ENCODE assay signal across 25 mouse cellular contexts in genomic region chr7:40786758-40787157, GRCm38 (mm10).
DNase-seq lines count a peak whose midpoint lies in the region; ATAC-seq and TF ChIP-seq lines count a peak whose summit lies in the region.
"Had no signal": no experiment of that assay in that cellular context is flagged by ENCODE, and none has a peak within 500 bp of the region (broad histone marks: within the 10 kb centered on the region; RNA-seq: fewer than 3 reads in every experiment).

No protein-coding gene starts in this region.

- DNase-seq in forebrain, postnatal 0 days = no peak
- DNase-seq in R1 (ENCODE audit: low read depth, low spot score) = peak; percentile 37
- DNase-seq in cerebellum, adult 9-11 months = no peak
- DNase-seq: adrenal gland, postnatal 14 days; cerebellum, adult 9-10 months; heart, postnatal 4 days; kidney, postnatal 4 days; layer of hippocampus, adult 9-11 months; liver; lung, postnatal 4 days; midbrain, embryonic 14.5 days; right cerebral cortex, postnatal 4 days; thymus, postnatal 36 days had no signal

- peak; percentile 37; the same call in 1 of the 2 replicates for TF ChIP-seq CTCF in forebrain, postnatal 0 days (IDR thresholded peaks at IDR 0.05; ENCODE audit: low read depth)
- TF ChIP-seq CTCF in intestine, postnatal 0 days (IDR thresholded peaks at IDR 0.05; ENCODE audit: low read depth) = 0 out of 2 replicates have a peak, but pooled peaks have one; percentile 8
- peak; percentile 70 for TF ChIP-seq CTCF in E14TG2a.4 (conservative IDR thresholded peaks at IDR 0.05; ENCODE audit: low read length)

- no peaks in the 10 kb centered on the region for H3K27me3 ChIP-seq in forebrain, postnatal 0 days (ENCODE audit: insufficient read depth, low read length)
- H3K27me3 ChIP-seq in forebrain, embryonic 15.5 days = no peaks in the 10 kb centered on the region
- H3K27me3 ChIP-seq in intestine, postnatal 0 days (replicated peaks; ENCODE audit: control insufficient read depth, insufficient read depth, low read length) = no peaks in the 10 kb centered on the region
- no peaks in the 10 kb centered on the region for H3K27me3 ChIP-seq in intestine, embryonic 16.5 days (replicated peaks; ENCODE audit: control insufficient read depth, insufficient read depth, low read length)
- no peaks in the 10 kb centered on the region for H3K27me3 ChIP-seq in E14TG2a.4 (ENCODE audit: insufficient read depth, low read length)
- H3K27me3 ChIP-seq: heart, embryonic 15.5 days; hindbrain, embryonic 15.5 days; intestine, embryonic 15.5 days; liver, embryonic 15.5 days had no signal

- H3K9ac ChIP-seq in forebrain, postnatal 0 days = no peak overlapping the region
- H3K9ac ChIP-seq in forebrain, embryonic 15.5 days (replicated peaks) = no peak overlapping the region
- no peak overlapping the region for H3K9ac ChIP-seq in intestine, postnatal 0 days (ENCODE audit: low read depth, low read length)
- H3K9ac ChIP-seq in intestine, embryonic 16.5 days (ENCODE audit: low read depth, low read length) = no peak overlapping the region
- H3K9ac ChIP-seq: heart, embryonic 15.5 days; hindbrain, embryonic 15.5 days; intestine, embryonic 15.5 days; liver, embryonic 15.5 days had no signal

- no peak overlapping the region for H3K4me2 ChIP-seq in forebrain, postnatal 0 days (ENCODE audit: low read depth)
- no peak overlapping the region for H3K4me2 ChIP-seq in forebrain, embryonic 15.5 days (replicated peaks)
- H3K4me2 ChIP-seq in intestine, postnatal 0 days (replicated peaks; ENCODE audit: low read depth) = no peak overlapping the region
- H3K4me2 ChIP-seq in intestine, embryonic 16.5 days (ENCODE audit: low read depth, low read length) = no peak overlapping the region
- H3K4me2 ChIP-seq: heart, embryonic 15.5 days; hindbrain, embryonic 15.5 days; intestine, embryonic 15.5 days; liver, embryonic 15.5 days had no signal

- no peaks in the 10 kb centered on the region for H3K4me1 ChIP-seq in forebrain, postnatal 0 days (ENCODE audit: insufficient read depth)
- 0 out of 2 replicates have a peak, but pooled peaks cover under 1% of the 10 kb centered on the region for H3K4me1 ChIP-seq in forebrain, embryonic 15.5 days
- no peaks in the 10 kb centered on the region for H3K4me1 ChIP-seq in intestine, postnatal 0 days (replicated peaks; ENCODE audit: control insufficient read depth, insufficient read depth, low read length)
- H3K4me1 ChIP-seq in intestine, embryonic 16.5 days (ENCODE audit: control insufficient read depth, insufficient read depth, low read length) = no peaks in the 10 kb centered on the region
- H3K4me1 ChIP-seq in E14TG2a.4 (replicated peaks; ENCODE audit: low read depth, low read length) = peaks cover 23% of the 10 kb centered on the region
- H3K4me1 ChIP-seq: forebrain, embryonic 10.5 days; heart, embryonic 15.5 days; hindbrain, embryonic 15.5 days; intestine, embryonic 15.5 days; limb, embryonic 10.5 days; liver, embryonic 15.5 days had no signal

- H3K4me3 ChIP-seq in forebrain, postnatal 0 days (ENCODE audit: low read depth, low read length) = no peak overlapping the region
- no peak overlapping the region for H3K4me3 ChIP-seq in forebrain, embryonic 15.5 days
- H3K4me3 ChIP-seq in intestine, postnatal 0 days (ENCODE audit: low read depth, low read length) = no peak overlapping the region
- no peak overlapping the region for H3K4me3 ChIP-seq in intestine, embryonic 16.5 days (ENCODE audit: low read length)
- no peak overlapping the region for H3K4me3 ChIP-seq in E14TG2a.4 (replicated peaks; ENCODE audit: low read length)
- H3K4me3 ChIP-seq: forebrain, embryonic 10.5 days; heart, embryonic 15.5 days; hindbrain, embryonic 15.5 days; intestine, embryonic 15.5 days; limb, embryonic 10.5 days; liver, embryonic 15.5 days; myocyte had no signal

- ATAC-seq in forebrain, postnatal 0 days = no peak
- ATAC-seq in forebrain, embryonic 15.5 days (replicated peaks) = no peak
- no peak for ATAC-seq in intestine, postnatal 0 days
- ATAC-seq in intestine, embryonic 16.5 days = no peak
- ATAC-seq: intestine, embryonic 15.5 days had no signal

- H3K36me3 ChIP-seq in forebrain, postnatal 0 days (ENCODE audit: insufficient read depth) = no peaks in the 10 kb centered on the region
- H3K36me3 ChIP-seq in forebrain, embryonic 15.5 days = no peaks in the 10 kb centered on the region
- H3K36me3 ChIP-seq in intestine, postnatal 0 days (ENCODE audit: control insufficient read depth, insufficient read depth) = no peaks in the 10 kb centered on the region
- no peaks in the 10 kb centered on the region for H3K36me3 ChIP-seq in intestine, embryonic 16.5 days (ENCODE audit: control insufficient read depth, insufficient read depth, low read length)
- H3K36me3 ChIP-seq in E14TG2a.4 (ENCODE audit: insufficient read depth, low read length) = no peaks in the 10 kb centered on the region
- H3K36me3 ChIP-seq: forebrain, embryonic 10.5 days; G1E; heart, embryonic 15.5 days; hindbrain, embryonic 15.5 days; intestine, embryonic 15.5 days; limb, embryonic 10.5 days; liver, embryonic 15.5 days had no signal

- WGBS in forebrain, postnatal 0 days = 75% methylated on average over 2 of the region's 2 CpGs
- WGBS in forebrain, embryonic 15.5 days = 80% methylated on average over 2 of the region's 2 CpGs
- WGBS in intestine, postnatal 0 days = 75% methylated on average over 2 of the region's 2 CpGs
- WGBS in intestine, embryonic 16.5 days = 72% methylated on average over 2 of the region's 2 CpGs

- H3K27ac ChIP-seq in forebrain, postnatal 0 days (ENCODE audit: low read depth, low read length) = no peak overlapping the region
- H3K27ac ChIP-seq in forebrain, embryonic 15.5 days (replicated peaks) = no peak overlapping the region
- no peak overlapping the region for H3K27ac ChIP-seq in intestine, postnatal 0 days (ENCODE audit: low read depth, low read length)
- H3K27ac ChIP-seq in intestine, embryonic 16.5 days (ENCODE audit: low read length) = no peak overlapping the region
- H3K27ac ChIP-seq: forebrain, embryonic 10.5 days; heart, embryonic 15.5 days; hindbrain, embryonic 15.5 days; intestine, embryonic 15.5 days; limb, embryonic 10.5 days; liver, embryonic 15.5 days had no signal

- no peaks in the 10 kb centered on the region for H3K9me3 ChIP-seq in forebrain, postnatal 0 days (ENCODE audit: low read length)
- no peaks in the 10 kb centered on the region for H3K9me3 ChIP-seq in forebrain, embryonic 15.5 days
- no peaks in the 10 kb centered on the region for H3K9me3 ChIP-seq in intestine, postnatal 0 days (ENCODE audit: control insufficient read depth)
- H3K9me3 ChIP-seq in intestine, embryonic 16.5 days (ENCODE audit: control insufficient read depth, low read length) = no peaks in the 10 kb centered on the region
- H3K9me3 ChIP-seq in E14TG2a.4 (ENCODE audit: low read length) = no peaks in the 10 kb centered on the region
- H3K9me3 ChIP-seq: forebrain, embryonic 10.5 days; heart, embryonic 15.5 days; hindbrain, embryonic 15.5 days; intestine, embryonic 15.5 days; limb, embryonic 10.5 days; liver, embryonic 15.5 days had no signal

Comparison
In these comparisons a context has a peak if more than half of its experiments do, and no peak if none do; other contexts are left out.
1. CTCF ChIP-seq: peak in every context shown above with its lines; median percentile 70 in E14TG2a.4; 37 in forebrain, postnatal 0 days; 8 in intestine, postnatal 0 days.